Mouse (Mus musculus) thymus, postnatal 4 days (tissue): ENCODE measurements around the gene Npb.
A peak's percentile ranks its signal among the peaks of the same experiment; 100 is the strongest.
"Not testable (repeated sequence)": the region's sequence is repeated elsewhere in the genome, so short reads cannot be mapped to it uniquely, and the experiment has no call there.

ENCODE experiments used
- DNase-seq: peaks from one replicate; pipeline ENCODE4 v3.0.0; 2021

Gene Npb

DNA sequence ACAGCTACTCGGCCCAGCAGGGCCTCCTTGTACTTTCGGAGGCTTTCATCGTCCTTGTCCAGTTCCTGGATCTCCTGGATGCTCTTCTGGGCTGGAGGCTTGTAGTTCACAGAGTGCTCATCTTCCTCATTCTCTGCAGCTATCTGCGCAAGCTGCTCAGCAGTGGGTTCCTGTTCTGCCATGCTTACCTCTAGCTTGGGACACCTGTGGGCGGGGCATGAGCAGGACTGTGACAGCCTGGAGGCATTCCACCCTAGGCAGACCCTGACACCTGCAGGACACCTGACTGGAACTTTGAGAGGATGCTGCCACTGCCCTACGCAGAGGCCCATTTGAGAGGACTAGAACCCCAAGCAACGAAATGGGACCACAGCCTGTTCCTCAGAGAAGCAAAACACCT is 28.1 kb upstream of the Npb start:
- DNase-seq, result peak; percentile 54

- peak; percentile 70 for DNase-seq
These were observed 27.4 kb upstream of the Npb start for GRCm38 (mm10) chr11:120580871-120581331.

DNA sequence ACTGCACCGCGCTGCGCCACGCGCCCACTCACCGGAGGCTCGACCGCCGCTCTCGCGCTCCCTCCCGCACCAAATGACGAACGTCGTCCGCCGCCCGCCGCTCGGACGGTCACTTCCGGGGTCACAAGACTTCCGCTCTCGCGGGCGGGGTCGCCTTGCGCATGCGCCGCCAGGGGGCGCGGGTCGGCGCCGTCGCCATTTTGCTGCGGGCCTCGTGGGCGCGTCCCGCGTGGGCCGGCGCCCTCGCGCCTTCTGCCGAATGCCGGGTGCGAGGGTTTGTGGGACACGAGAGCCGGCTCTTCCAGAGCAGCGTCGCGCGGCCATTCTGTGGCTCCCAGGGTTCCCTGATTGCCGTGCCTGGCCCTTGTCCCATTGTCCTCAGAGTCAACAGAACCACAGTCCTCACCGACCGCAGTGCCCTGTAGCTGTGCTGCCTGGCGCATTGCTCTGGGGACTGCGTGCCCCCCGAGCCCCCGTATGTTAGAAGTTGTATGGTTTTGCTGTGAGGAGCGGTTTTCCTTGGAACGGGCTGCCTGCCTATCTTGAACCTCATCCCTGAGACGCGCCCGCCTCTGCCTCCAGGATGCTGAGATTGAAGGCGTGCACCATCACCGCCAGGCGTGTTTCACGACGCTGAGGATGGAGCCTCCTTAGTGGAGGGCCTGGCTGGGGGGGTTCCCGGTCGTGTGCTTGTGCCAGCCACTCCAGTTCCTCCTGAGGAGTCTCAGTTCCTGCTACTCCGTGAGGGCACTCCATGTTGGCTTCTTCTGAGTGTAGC is 26.6 kb upstream of the Npb start, which contains the start of gene Arhgdia:
Gene Arhgdia (minus strand): TSS at position 135 of the 778 bp plus-strand sequence.
- DNase-seq, result peak; percentile 93

GRCm38 (mm10) chr11:120582268-120582981 is 25.9 kb upstream of the Npb start:
- peak; percentile 69 for DNase-seq

DNA sequence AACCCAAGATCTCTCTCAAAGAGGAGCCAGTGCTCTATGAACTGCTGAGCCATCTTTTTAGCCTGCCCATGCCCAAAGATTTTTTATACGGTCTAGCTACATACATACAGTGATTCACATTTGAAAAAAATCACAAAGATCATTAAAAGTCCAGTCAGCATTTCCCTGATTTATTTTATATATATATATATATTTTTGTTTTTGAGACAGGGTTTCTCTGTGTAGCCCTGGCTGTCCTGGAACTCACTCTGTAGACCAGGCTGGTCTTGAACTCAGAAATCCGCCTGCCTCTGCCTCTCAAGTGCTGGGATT is 25.3 kb upstream of the Npb start:
- not testable (repeated sequence) for DNase-seq

DNA sequence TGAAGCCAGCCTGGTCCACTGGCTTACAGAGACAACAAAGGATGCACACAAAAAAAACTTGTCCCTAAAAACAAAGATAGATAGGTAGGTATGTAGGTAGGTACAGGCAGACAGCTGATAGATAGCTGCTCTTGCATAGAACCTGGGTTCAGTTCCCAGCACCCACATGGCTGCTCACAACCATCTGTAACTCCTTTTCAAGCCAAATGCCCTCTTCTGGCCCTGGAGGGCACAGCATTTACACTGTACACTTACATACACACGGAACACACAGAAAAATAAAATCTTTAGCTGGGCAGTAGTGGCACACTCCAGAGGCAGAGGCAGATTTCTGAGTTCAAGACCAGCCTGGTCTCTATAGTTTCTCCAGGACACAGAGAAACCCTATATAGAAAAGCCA is 24.3 kb upstream of the Npb start:
- no peak for DNase-seq

DNA sequence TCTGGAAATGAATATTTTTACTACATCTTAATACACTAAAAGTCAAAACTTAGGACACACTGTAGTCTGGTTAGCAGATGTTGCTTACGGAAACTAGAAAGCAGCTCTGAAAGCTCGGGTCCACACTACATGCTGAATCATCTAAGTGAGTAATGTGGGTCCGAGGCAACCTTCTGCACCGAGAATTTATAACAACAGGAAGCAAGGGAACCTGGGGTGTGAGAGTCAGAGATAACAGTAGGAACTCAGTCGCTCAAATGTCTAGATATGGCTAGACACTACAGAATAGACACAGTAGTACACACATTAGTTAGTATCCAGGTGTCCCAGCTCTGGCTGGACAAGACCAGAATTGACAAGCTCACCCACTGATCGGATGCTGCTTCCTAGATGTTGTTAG is 19.7 kb upstream of the Npb start:
- no peak for DNase-seq

DNA sequence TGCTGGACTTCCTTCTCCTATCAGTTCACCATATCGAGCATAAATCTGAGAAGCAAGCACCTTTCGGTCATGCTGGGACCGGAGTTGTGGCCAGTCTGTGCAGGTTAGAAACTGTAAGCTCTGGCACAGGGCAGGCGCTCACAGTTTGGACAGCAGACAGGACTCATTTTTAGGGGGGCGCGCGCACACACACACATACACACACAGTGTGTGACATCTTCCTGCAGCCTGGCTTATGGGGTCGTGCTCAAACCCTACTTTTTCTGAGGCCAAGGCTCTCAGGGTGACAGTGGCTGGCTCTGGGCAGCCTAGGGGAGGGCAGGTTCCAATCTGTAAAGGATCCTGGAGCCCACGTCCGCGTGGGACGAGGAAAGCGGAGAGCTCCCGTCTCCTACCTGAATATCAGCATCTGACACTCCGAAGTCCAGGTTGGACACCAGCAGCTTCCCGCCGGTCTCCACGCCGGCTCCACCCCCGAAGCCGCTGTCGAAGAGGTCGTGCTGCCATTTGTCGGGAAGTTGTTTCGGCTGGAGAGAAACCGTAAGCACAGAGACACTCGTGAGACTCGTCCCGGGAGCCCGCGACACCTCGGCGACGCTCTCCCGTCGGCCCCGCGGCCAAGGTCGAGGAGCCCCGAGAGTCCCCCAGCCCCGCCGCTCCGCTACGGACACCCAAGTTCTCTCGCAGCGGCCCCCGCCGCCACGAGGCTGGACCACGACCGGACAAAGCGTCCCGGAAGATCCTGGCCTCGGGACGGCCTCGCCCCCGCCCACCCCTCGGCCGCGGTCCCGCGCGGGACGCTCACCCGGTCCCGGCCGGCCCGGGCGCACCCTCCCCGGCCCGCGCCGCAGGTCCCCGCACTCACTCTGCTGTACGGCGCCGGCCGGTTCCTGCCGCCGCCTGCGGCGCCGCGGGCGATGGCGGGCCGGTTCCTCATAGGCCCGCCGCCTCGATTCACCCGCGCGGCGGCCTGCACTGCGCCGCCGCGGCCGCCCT is 10.7 kb upstream of the Npb start:
- DNase-seq, result peak; percentile 55

DNA sequence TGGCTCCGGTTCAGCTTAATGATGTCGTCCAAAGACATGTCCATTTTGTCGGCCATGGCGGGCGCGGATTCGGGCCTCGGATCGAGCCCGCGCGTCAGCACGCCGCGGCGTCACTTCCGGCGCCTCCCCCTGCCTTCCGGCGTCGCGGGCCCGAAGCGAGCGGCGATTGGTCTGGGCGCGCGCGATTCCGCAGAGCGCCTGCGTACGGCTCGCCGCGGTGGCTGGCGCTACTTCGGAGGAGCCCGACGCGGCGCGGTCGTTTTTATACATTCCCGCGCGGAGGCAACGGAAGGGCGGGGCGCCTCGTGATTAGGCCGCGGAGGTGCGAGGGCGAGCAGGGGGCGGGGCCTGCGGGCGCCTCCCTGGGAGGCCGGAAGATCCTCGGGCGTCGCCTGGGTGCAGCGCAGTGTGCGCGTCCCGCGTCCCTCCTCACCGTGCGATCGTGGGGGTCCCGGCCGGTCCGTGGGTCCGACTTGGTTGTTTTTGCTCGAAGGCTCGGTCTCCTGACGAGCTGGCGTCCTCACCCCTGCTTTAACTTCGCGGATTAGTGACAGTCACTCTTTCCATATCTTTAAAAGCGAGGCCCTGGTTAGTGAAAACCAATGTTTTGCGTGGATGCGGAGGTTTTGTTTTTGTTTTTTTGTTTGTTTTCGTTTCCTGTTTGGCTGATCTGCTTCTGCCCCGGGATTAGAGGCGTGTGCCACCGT is 9.8 kb upstream of the Npb start, which contains the start of the genes Alyref and Anapc11:
Gene Alyref (minus strand): TSS at position 83 of the 707 bp plus-strand sequence.
Gene Anapc11 (plus strand): TSS at position 139 of the 707 bp plus-strand sequence.
- peak; percentile 97 for DNase-seq

DNA sequence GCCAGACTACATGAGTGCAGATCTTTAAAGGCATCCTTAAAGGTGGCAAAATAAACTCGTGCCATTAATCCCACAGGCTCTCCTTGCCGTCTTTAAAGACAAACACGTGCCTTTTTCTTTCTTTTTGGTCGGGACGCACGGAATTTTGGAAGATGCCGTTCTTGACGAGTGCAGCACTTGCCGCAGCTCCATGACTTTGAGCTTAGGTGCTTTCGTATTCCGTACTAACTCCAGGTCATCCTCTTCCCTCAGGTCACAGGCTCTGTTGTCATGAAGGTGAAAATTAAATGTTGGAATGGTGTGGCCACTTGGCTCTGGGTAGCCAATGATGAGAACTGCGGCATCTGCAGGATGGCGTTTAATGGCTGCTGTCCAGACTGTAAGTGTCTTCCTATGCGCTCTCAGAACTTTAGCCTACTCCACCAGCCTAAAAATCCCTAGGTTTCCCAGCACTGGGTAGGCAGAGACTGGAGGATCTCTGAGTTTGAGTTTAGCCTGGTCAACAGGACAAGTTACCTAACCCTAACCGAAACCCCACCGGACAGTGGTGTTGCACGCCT is 9.2 kb upstream of the Npb start:
- DNase-seq, result no peak

GRCm38 (mm10) chr11:120600716-120601115 is 7.6 kb upstream of the Npb start:
- DNase-seq, result no peak

- DNase-seq, result no peak
These were observed 4.7 kb upstream of the Npb start for GRCm38 (mm10) chr11:120603545-120603944.

DNA sequence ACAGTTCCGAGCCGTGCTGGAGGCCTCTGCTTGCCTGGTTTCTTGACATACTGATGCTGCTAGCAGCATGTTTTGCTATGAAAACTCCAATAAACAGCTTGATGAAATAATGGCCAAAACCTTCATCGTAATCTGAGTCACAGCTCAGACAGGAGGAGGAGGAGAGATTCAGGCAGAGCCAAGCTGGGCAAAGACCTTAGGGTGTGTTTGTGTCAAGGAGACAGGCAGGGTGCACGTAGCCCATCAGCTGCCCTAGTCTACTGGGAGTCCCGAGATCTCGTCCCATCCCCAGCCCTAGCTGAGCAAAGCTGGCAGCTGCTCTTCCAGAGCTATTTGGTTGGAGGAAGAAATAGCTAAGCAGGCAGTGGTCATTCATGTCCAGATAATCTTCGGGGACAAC is 2.6 kb upstream of the Npb start:
- no peak for DNase-seq

- no peak for DNase-seq
These were observed 1.5 kb upstream of the Npb start for GRCm38 (mm10) chr11:120606764-120607163.

DNA sequence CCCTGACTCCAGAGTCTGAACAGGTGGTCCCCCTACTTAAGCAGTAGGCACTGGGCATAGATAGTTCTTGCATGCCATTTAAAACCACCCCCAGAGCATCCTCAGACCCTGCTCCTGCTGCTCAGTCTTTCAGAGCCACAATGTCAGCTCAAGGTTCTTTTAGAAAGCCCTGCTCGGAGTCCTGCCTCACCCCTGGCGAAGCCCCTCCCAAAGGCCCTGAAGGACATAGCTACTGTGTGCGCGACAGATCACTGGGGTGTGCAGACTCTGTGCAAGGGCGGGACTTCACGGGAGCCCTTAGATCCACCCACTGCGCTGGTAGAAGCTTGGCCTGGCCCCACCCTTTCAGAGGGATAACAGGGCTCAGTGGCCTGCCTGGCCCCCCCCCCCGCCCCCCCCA is 973 bp downstream of the Npb start:
- DNase-seq, result no peak

GRCm38 (mm10) chr11:120610477-120611046 is 2.3 kb downstream of the Npb start:
- no peak for DNase-seq

DNA sequence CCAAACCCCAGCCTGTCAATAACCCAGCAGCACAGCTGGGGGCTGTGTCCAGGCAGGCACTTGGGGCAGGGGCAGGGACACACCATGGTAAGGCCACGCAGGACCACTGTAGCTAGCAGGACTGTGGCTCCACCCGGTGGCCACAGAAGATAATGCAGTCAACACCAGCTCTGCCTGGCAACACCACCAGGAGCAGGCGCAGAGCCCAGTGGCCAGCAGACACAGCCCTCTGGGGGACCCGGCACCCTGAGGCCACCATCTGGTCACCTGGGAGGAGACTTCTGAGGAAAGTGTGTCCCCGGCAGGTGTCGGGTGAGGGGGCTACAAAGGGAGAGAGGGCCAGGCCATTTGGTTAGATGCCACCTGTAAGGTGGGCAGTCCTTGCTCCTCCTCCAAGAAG is 4.5 kb downstream of the Npb start:
- peak; percentile 89 for DNase-seq

GRCm38 (mm10) chr11:120613481-120613972 is 5.2 kb downstream of the Npb start:
- no peak for DNase-seq

GRCm38 (mm10) chr11:120613976-120614375 is 5.7 kb downstream of the Npb start:
- DNase-seq, result no peak

DNA sequence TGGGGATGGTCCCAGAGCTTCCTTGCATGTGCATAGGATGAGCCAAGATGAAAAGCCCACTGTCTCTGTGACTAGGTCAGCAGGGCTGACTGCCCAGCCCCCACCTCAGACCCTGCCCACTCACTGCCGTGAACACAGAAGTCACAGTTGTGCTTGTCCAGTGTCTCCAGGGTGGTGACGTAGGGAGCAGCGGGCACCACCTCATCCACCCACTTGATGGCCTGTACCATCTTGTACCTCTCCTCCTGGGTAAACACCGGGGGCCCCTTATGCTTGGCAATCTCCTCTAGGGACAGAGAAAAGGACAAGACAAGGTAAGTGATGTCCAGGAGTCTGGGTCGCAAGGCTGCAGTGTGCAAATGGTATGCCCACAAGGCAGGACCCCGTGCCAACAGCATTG is 6.9 kb downstream of the Npb start:
- no peak for DNase-seq

DNA sequence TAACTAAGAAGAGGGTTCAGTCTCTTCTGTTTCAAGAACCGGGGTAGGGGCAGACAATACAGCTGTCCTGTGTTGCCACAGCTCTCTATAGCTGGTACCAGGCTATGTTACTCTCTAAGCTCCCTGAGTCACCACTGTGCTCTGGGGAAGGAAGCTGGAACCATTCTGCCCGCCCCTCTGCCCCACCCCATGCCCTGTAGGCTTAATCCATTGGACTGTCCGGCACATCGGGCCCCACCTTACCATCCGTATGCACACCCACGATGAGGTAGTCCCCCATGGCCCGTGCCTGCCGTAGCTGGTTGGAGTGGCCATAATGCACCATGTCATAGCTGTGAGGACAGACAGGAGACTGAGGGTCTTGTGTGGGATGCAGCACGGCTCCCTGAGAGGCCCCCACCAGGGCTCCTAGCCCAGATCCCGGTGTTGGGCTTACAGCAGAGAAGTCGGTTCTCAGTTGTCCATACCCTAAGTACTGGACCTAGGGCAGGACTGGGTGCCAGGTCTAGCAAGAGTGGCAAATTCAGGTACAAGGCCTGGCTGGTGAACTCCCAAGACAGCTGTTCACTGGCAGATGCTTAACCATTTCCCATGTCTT is 7.4 kb downstream of the Npb start:
- DNase-seq, result no peak
